Mouse (Mus musculus): ENCODE data around the gene Exo1.

Gene Exo1

DNA sequence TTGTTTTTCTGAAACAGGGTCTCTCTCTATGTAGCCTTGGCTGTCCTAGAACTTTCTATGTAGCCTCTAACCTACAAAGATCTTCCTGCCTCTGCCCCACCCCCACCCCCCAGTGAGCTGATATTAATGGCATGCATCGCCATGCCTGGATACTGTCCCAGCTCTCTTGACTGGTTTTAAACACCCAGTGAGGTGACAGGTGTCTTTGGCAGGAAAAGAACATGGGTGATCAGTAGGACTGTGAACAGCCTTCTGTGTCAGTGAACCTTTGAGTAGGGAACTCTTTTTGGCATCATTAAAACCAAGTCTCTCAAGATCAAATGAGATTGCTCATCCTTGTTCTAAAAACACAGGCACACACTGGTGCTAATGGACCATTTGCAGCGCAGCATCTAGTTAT is 81.4 kb downstream of the Exo1 start:
- DNase-seq: no peak

Measured in right cerebral cortex, postnatal 14 days (tissue).